Mouse (Mus musculus) G1E (cell line): ENCODE data around the gene Map4k3.

ENCODE experiments used
- CTCF ChIP-seq: IDR thresholded peaks from 2 replicates; pipeline ENCODE4 v1.5.1; 2012; ENCODE audit warnings: low read depth, low read length, inconsistent platforms, mixed read lengths
- GATA1 ChIP-seq: IDR thresholded peaks from 2 replicates; pipeline ENCODE4 v1.6.1; 2012; ENCODE audit warnings: borderline replicate concordance, low read length, inconsistent platforms, mixed read lengths
- TAL1 ChIP-seq: conservative IDR thresholded peaks from 2 replicates; pipeline ENCODE4 v1.6.1; 2012; ENCODE audit warnings: low read depth, low read length, inconsistent platforms, mixed read lengths

GRCm38 (mm10) chr17:80707176-80707575 is 21.1 kb downstream of the Map4k3 start:
- no peak for TF ChIP-seq GATA1
- no peak for TF ChIP-seq CTCF
- no peak for TF ChIP-seq TAL1
